Mouse (Mus musculus): ENCODE results near the gene Wbp4. TPM values are rescaled to one million over a fixed set of nuclear protein-coding genes. Genes with fewer than 3 reads are reported as not detected.
A peak's percentile ranks its signal among the peaks of the same experiment; 100 is the strongest.

The Wbp4 gene
- total and polyA plus RNA-seq, 3 experiments, result 8.8 to 110 (median 82.6) TPM

DNA sequence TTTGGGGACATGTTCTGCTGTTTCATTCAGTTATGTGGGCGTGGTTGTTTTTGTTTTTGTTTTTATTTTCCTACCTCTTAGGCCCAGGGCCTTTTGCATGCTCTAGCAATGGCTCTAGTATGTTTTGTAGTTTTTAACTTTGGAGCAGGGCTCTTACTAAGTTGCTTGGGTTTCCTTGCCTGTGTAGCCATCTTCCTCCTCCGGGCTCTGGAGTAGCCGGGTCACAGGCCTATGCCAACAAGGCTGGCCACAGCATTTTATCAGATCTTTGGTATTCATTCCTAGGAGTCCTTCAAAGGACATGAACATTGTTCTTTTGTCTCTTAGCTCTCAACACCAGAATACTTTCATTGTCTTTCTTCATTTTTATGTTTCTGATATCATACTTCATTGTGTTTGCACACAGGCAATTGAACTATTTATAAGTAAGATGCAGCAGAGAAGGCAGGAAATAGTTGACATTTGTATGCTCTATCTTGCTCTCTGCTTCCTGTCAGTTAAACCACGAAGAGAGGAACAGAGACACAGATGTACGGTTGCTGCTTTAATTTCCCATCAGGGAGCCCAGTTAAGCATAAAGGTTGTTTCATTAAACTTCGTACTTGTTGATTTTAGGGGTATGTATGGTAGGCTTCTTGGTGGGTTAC lies 40.3 kb upstream of the Wbp4 start:
- no peak for DNase-seq (ENCODE audit: low spot score)
- Histone ChIP-seq H3K4me1 (ENCODE audit: insufficient read depth, low read depth, low read length) (peaks cover 60% of the 10 kb centered on the region), H3K4me3 (ENCODE audit: low read depth, low read length) (no peak overlapping the region), H3K27me3 (ENCODE audit: insufficient read depth, low read length) (no peaks in the 10 kb centered on the region), H3K36me3 (replicated peaks) (peaks cover 46% of the 10 kb centered on the region), H3K9me3 (replicated peaks) (no peaks in the 10 kb centered on the region)
- peak; percentile 57 for ATAC-seq (ENCODE audit: extremely low read depth, insufficient number of reproducible peaks, low FRiP score, poor library complexity, severe bottlenecking)
- TF ChIP-seq TAL1 (conservative IDR thresholded peaks at IDR 0.05; ENCODE audit: low read depth, low read length) (no peak), CTCF (IDR thresholded peaks at IDR 0.05; ENCODE audit: low read depth, low read length) (no peak), GATA1 (IDR thresholded peaks at IDR 0.05; ENCODE audit: borderline replicate concordance, low read length) (no peak), GATA2 (IDR thresholded peaks at IDR 0.05; ENCODE audit: borderline replicate concordance, low read depth, low read length) (no peak), POLR2AphosphoS5 (IDR thresholded peaks at IDR 0.05; ENCODE audit: insufficient replicate concordance, low read depth, low read length) (no peak)

DNA sequence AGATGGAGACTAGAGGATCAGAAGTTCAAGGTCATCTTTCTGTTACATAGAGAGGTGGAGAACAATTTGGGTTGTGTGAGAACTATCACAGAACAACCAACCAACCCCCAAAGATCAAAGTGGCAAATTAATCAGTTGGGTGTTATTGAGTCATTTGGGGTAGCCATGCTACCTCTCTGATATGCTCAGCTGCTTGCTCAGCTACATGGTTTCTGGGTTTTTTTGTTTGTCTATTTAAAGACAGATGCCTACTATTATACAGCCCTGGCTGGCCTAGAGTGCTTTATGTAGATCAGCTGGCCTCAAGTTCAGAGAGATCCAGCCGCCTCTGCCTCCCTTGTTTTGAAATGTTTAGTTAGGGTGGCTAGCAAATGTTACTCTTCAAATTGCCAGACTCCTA lies 39.7 kb upstream of the Wbp4 start:
- no peak for DNase-seq (ENCODE audit: low spot score)
- peaks cover 42% of the 10 kb centered on the region for H3K36me3 ChIP-seq (replicated peaks)
- TF ChIP-seq GATA2 (IDR thresholded peaks at IDR 0.05; ENCODE audit: borderline replicate concordance, low read depth, low read length) (no peak), GATA1 (IDR thresholded peaks at IDR 0.05; ENCODE audit: borderline replicate concordance, low read length) (no peak), TAL1 (conservative IDR thresholded peaks at IDR 0.05; ENCODE audit: low read depth, low read length) (no peak), CTCF (IDR thresholded peaks at IDR 0.05; ENCODE audit: low read depth, low read length) (no peak), POLR2AphosphoS5 (IDR thresholded peaks at IDR 0.05; ENCODE audit: insufficient replicate concordance, low read depth, low read length) (no peak)
- ATAC-seq (ENCODE audit: extremely low read depth, insufficient number of reproducible peaks, low FRiP score, poor library complexity, severe bottlenecking), result no peak
- H3K4me3 ChIP-seq (ENCODE audit: low read depth, low read length), result no peak overlapping the region
- no peaks in the 10 kb centered on the region for H3K27me3 ChIP-seq (ENCODE audit: insufficient read depth, low read length)
- H3K9me3 ChIP-seq (replicated peaks), result no peaks in the 10 kb centered on the region
- peaks cover 60% of the 10 kb centered on the region for H3K4me1 ChIP-seq (ENCODE audit: insufficient read depth, low read depth, low read length)

DNA sequence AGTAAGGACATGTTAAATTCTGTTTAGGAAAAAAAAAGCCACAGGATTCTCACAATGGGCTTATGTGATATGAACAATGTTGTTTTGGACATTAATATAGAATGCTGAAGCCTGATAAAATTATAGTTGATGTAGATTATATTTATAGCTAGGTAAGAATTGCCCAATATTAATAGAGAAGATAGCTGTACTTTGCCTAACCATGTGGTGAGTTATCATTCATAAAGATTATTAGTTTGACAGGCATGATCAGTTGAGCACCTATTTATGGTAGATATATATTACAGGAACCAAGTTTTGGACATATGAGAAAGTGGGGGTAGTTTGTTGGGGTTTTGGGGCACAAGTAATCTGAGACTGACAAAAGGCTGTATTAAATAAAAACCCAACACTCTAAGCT lies 39.3 kb upstream of the Wbp4 start:
- Histone ChIP-seq H3K36me3 (replicated peaks) (peaks cover 38% of the 10 kb centered on the region), H3K4me1 (ENCODE audit: insufficient read depth, low read depth, low read length) (peaks cover 56% of the 10 kb centered on the region), H3K27me3 (ENCODE audit: insufficient read depth, low read length) (no peaks in the 10 kb centered on the region), H3K4me3 (ENCODE audit: low read depth, low read length) (no peak overlapping the region), H3K9me3 (replicated peaks) (no peaks in the 10 kb centered on the region)
- ATAC-seq (ENCODE audit: extremely low read depth, insufficient number of reproducible peaks, low FRiP score, poor library complexity, severe bottlenecking) (no peak), DNase-seq (ENCODE audit: low spot score) (no peak)
- TF ChIP-seq GATA2 (IDR thresholded peaks at IDR 0.05; ENCODE audit: borderline replicate concordance, low read depth, low read length) (no peak), TAL1 (conservative IDR thresholded peaks at IDR 0.05; ENCODE audit: low read depth, low read length) (no peak), POLR2AphosphoS5 (IDR thresholded peaks at IDR 0.05; ENCODE audit: insufficient replicate concordance, low read depth, low read length) (no peak), GATA1 (IDR thresholded peaks at IDR 0.05; ENCODE audit: borderline replicate concordance, low read length) (no peak), CTCF (IDR thresholded peaks at IDR 0.05; ENCODE audit: low read depth, low read length) (no peak)

DNA sequence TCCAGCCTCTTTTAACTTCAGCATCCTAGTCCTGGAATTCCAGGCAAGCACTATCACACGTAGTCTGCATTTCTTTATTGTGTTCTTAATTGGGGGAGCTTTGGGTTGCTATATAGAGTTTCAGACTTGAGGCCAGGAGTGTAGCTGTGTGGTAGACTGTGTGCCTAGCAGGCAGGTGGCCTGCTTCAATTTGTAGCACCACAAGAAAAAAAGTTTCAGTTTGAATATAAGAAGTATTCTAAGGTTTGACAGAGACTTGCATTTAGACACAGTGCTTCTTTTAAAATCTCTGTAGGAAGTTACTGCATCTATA lies 38.3 kb upstream of the Wbp4 start:
- no peak for ATAC-seq (ENCODE audit: extremely low read depth, insufficient number of reproducible peaks, low FRiP score, poor library complexity, severe bottlenecking)
- H3K36me3 ChIP-seq (replicated peaks), result peaks cover 33% of the 10 kb centered on the region
- no peak for DNase-seq (ENCODE audit: low spot score)
- H3K4me1 ChIP-seq (ENCODE audit: insufficient read depth, low read depth, low read length), result peaks cover 62% of the 10 kb centered on the region
- TF ChIP-seq CTCF (IDR thresholded peaks at IDR 0.05; ENCODE audit: low read depth, low read length) (no peak), POLR2AphosphoS5 (IDR thresholded peaks at IDR 0.05; ENCODE audit: insufficient replicate concordance, low read depth, low read length) (no peak), GATA1 (IDR thresholded peaks at IDR 0.05; ENCODE audit: borderline replicate concordance, low read length) (no peak), GATA2 (IDR thresholded peaks at IDR 0.05; ENCODE audit: borderline replicate concordance, low read depth, low read length) (no peak), TAL1 (conservative IDR thresholded peaks at IDR 0.05; ENCODE audit: low read depth, low read length) (no peak)
- no peaks in the 10 kb centered on the region for H3K27me3 ChIP-seq (ENCODE audit: insufficient read depth, low read length)
- no peak overlapping the region for H3K4me3 ChIP-seq (ENCODE audit: low read depth, low read length)
- H3K9me3 ChIP-seq (replicated peaks), result no peaks in the 10 kb centered on the region

DNA sequence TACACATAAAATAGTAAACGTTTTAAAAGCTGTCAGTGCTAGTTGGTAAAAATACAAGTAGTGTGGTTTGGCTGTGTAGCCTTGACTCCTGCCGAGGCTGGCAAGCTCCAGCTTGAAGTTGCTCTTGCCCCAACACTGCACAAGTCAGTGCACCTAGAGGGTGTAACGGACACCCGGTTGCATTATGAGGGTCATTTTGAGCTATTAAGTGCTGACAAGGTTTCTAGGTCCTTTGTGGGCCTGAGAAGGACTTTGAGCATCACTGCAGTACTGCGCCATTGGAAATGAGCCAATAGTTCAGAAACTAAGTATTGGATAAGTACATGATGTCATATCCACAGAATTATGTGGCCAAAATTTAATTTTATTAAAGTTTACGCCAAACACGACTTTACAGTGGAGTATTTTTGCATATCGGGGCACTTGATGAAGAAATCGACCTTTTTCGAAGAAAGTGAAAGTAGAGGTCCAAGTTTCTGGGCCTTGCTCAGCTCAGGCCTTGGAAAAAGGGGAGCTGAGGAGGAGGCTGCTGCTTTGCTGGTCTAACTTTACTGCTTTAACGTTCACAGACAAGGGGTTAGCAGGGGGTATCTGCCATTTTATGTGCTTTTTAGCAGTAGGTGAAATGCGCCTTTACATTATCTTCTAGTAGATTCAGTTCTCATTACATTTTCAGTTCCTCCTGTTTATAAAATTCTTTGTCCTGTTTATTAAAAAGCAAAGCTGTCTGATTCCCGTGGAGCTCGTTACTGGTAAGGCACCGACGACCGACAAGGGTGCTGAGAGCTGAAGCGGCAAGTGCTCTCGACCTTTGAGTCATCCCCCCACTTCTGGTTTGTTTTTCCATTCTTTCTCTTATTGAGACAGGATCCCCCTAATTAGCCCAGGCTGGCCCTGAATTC lies 37.7 kb upstream of the Wbp4 start:
- Histone ChIP-seq H3K36me3 (replicated peaks) (peaks cover 27% of the 10 kb centered on the region), H3K27me3 (ENCODE audit: insufficient read depth, low read length) (no peaks in the 10 kb centered on the region), H3K9me3 (replicated peaks) (no peaks in the 10 kb centered on the region), H3K4me3 (ENCODE audit: low read depth, low read length) (peak overlapping the region; percentile 24; the same call in 1 of the 2 replicates), H3K4me1 (ENCODE audit: insufficient read depth, low read depth, low read length) (peaks cover 60% of the 10 kb centered on the region)
- TF ChIP-seq POLR2AphosphoS5 (IDR thresholded peaks at IDR 0.05; ENCODE audit: insufficient replicate concordance, low read depth, low read length), result no peak
- no peak for TF ChIP-seq TAL1 (conservative IDR thresholded peaks at IDR 0.05; ENCODE audit: low read depth, low read length)
- no peak for TF ChIP-seq GATA2 (IDR thresholded peaks at IDR 0.05; ENCODE audit: borderline replicate concordance, low read depth, low read length)
- TF ChIP-seq CTCF (IDR thresholded peaks at IDR 0.05; ENCODE audit: low read depth, low read length), result no peak
- no peak for TF ChIP-seq GATA1 (IDR thresholded peaks at IDR 0.05; ENCODE audit: borderline replicate concordance, low read length)
- ATAC-seq (ENCODE audit: extremely low read depth, insufficient number of reproducible peaks, low FRiP score, poor library complexity, severe bottlenecking), result no peak
- DNase-seq (ENCODE audit: low spot score), result no peak

DNA sequence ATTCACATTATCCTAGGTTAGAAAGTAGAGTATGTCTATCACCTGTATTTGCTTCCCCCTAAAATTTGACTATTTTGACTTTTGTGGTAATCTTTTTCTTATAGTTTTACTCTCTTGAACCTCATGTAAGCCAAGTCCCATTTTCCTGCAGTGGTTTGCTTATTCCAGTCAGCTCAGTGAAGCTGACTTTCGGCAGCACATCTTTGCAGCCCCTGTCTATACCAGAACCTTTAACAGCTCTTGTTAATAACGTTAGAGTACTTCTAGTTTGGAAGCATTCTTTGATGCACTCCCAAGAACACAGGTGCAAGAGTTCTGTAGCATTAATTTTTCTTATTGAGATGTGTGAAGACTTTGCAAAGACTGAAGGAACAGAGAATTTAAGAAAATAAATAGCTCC lies 36.8 kb upstream of the Wbp4 start:
- DNase-seq (ENCODE audit: low spot score) (no peak), ATAC-seq (ENCODE audit: extremely low read depth, insufficient number of reproducible peaks, low FRiP score, poor library complexity, severe bottlenecking) (no peak)
- H3K9me3 ChIP-seq (replicated peaks), result no peaks in the 10 kb centered on the region
- no peaks in the 10 kb centered on the region for H3K27me3 ChIP-seq (ENCODE audit: insufficient read depth, low read length)
- H3K4me3 ChIP-seq (ENCODE audit: low read depth, low read length), result no peak overlapping the region
- peaks cover 58% of the 10 kb centered on the region for H3K4me1 ChIP-seq (ENCODE audit: insufficient read depth, low read depth, low read length)
- peaks cover 23% of the 10 kb centered on the region for H3K36me3 ChIP-seq (replicated peaks)
- TF ChIP-seq GATA1 (IDR thresholded peaks at IDR 0.05; ENCODE audit: borderline replicate concordance, low read length) (no peak), CTCF (IDR thresholded peaks at IDR 0.05; ENCODE audit: low read depth, low read length) (no peak), GATA2 (IDR thresholded peaks at IDR 0.05; ENCODE audit: borderline replicate concordance, low read depth, low read length) (no peak), TAL1 (conservative IDR thresholded peaks at IDR 0.05; ENCODE audit: low read depth, low read length) (no peak), POLR2AphosphoS5 (IDR thresholded peaks at IDR 0.05; ENCODE audit: insufficient replicate concordance, low read depth, low read length) (no peak)
